Mouse (Mus musculus): ENCODE measurements around the gene Senp2. TPM values are rescaled to one million over a fixed set of nuclear protein-coding genes. Genes with fewer than 3 reads are reported as not detected.

The Senp2 gene
- total and polyA plus RNA-seq, 3 experiments, result 31.7 to 54.7 TPM; not detected in 1

DNA sequence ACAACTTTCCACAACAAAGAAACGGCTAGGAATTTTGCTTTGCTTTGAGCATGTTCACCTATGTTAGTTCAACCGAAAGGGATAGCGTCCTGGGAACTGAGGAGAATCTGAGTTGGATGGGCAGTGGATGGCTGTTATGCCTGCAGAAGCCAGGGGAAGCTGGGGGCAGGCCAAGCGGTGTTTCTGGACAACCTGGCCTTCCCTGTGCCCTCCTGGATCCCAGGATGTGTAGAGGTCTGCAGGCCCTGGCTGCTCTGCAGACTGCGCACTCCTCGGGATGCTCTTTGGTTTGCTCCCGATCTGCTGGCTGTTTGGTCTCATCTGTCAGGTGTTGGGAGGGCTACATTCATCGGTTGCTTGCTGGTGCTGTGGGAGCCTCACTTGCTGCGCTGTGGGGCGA is 51.1 kb downstream of the Senp2 start:
- Histone ChIP-seq H3K36me3 (ENCODE audit: control insufficient read depth in 1 of 2, insufficient read depth in 2 of 2, low read length in 2 of 2) (peaks cover 0 to 7% of the 10 kb centered on the region in 2 experiments; a peak in 1 of 4 replicates), H3K27me3 (ENCODE audit: control insufficient read depth in 1 of 2, insufficient read depth in 2 of 2, low read length in 2 of 2) (no peaks in the 10 kb centered on the region), H3K4me3 (ENCODE audit: control insufficient read depth in 1 of 2, insufficient read depth in 1 of 2, low read depth in 2 of 2, low read length in 2 of 2) (no peak overlapping the region), H3K79me2 (ENCODE audit: control insufficient read depth, insufficient read depth, low read length, poor library complexity) (no peaks in the 10 kb centered on the region), H3K9me3 (replicated peaks; ENCODE audit: insufficient read depth, low read length) (no peaks in the 10 kb centered on the region), H3K4me1 (ENCODE audit: control insufficient read depth in 1 of 2, insufficient read depth in 2 of 2, low read length in 2 of 2) (peaks cover 2 to 10% of the 10 kb centered on the region in 2 experiments; a peak in 3 of 4 replicates), H3K27ac (ENCODE audit: control insufficient read depth, low read depth, low read length) (no peak overlapping the region), H3K9ac (ENCODE audit: control insufficient read depth, low read depth, low read length, poor library complexity, severe bottlenecking) (no peak overlapping the region)
- no peak for DNase-seq (ENCODE audit: low read depth, low spot score)
- TF ChIP-seq TBP (IDR thresholded peaks at IDR 0.05; ENCODE audit: low read depth, low read length) (no peak), POLR2AphosphoS2 (IDR thresholded peaks at IDR 0.05; ENCODE audit: low read length) (no peak), MYC (IDR thresholded peaks at IDR 0.05; ENCODE audit: low read depth, low read length) (no peak), CHD2 (IDR thresholded peaks at IDR 0.05; ENCODE audit: low read length) (no peak), NELFE (IDR thresholded peaks at IDR 0.05; ENCODE audit: low read depth, low read length) (no peak), POLR2AphosphoS5 (IDR thresholded peaks at IDR 0.05; ENCODE audit: borderline replicate concordance, low read depth, low read length) (no peak), E2F4 (IDR thresholded peaks at IDR 0.05; ENCODE audit: borderline replicate concordance, low read depth, low read length) (no peak), CHD1 (IDR thresholded peaks at IDR 0.05; ENCODE audit: low read depth, low read length) (no peak), ZMIZ1 (IDR thresholded peaks at IDR 0.05; ENCODE audit: low read depth, low read length) (no peak), RCOR1 (IDR thresholded peaks at IDR 0.05; ENCODE audit: low read depth, low read length) (no peak), HCFC1 (IDR thresholded peaks at IDR 0.05; ENCODE audit: low read depth, low read length) (no peak), ETS1 (IDR thresholded peaks at IDR 0.05; ENCODE audit: low read depth, low read length) (no peak), USF1 (IDR thresholded peaks at IDR 0.05; ENCODE audit: low read depth, low read length) (no peak)

DNA sequence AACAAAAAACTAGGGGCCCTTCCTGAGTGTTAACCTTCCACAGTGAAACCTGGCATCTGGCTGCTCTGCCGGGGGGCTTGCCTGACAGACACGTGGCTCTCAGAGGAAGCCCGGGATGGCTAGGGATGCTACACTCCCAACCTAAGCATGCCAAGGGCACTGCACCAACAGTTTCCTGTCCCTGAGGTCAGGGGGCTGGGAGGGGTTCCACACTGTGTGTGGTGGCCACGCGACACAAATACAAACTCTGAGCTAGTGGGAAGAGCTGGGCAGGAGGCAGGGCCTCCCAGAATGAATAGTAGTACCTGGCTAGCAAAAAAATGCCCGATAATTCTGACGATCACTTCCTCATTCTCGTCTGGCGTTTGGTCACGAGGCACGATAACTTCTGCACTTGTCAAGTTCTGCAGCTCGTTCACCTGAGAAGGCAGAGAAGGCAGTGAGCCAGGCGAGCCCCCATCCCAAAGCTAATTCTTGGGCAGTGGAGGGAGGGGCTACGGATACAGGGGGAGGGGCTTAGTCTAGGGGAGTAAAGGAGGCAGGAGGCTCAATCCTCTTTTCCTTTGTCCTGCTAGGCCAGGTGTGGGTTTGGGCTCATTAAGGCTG is 52.4 kb downstream of the Senp2 start:
- Histone ChIP-seq H3K27me3 (ENCODE audit: control insufficient read depth in 1 of 2, insufficient read depth in 2 of 2, low read length in 2 of 2) (no peaks in the 10 kb centered on the region), H3K27ac (ENCODE audit: control insufficient read depth, low read depth, low read length) (no peak overlapping the region), H3K36me3 (ENCODE audit: control insufficient read depth in 1 of 2, insufficient read depth in 2 of 2, low read length in 2 of 2) (peaks cover 0 to 7% of the 10 kb centered on the region in 2 experiments; a peak in 1 of 4 replicates), H3K79me2 (ENCODE audit: control insufficient read depth, insufficient read depth, low read length, poor library complexity) (no peaks in the 10 kb centered on the region), H3K9me3 (replicated peaks; ENCODE audit: insufficient read depth, low read length) (no peaks in the 10 kb centered on the region), H3K4me1 (ENCODE audit: control insufficient read depth in 1 of 2, insufficient read depth in 2 of 2, low read length in 2 of 2) (peaks cover 2 to 10% of the 10 kb centered on the region in 2 experiments; a peak in 3 of 4 replicates), H3K4me3 (ENCODE audit: control insufficient read depth in 1 of 2, insufficient read depth in 1 of 2, low read depth in 2 of 2, low read length in 2 of 2) (peak overlapping the region; percentile 21 to 49), H3K9ac (ENCODE audit: control insufficient read depth, low read depth, low read length, poor library complexity, severe bottlenecking) (peak overlapping the region; percentile 39)
- peak; percentile 79 for DNase-seq (ENCODE audit: low read depth, low spot score)
- TF ChIP-seq MEF2A (IDR thresholded peaks at IDR 0.05; ENCODE audit: extremely low read depth, insufficient replicate concordance, low read depth, low read length, poor library complexity, severe bottlenecking) (no peak), MXI1 (IDR thresholded peaks at IDR 0.05; ENCODE audit: low read depth, low read length) (peak; percentile 64), ZNF384 (IDR thresholded peaks at IDR 0.05; ENCODE audit: low read depth, low read length) (peak; percentile 73), RCOR1 (IDR thresholded peaks at IDR 0.05; ENCODE audit: low read depth, low read length) (no peak), ZKSCAN1 (IDR thresholded peaks at IDR 0.05; ENCODE audit: low read depth, low read length) (no peak), CTCF (IDR thresholded peaks at IDR 0.05 in 2 of 3, conservative IDR thresholded peaks at IDR 0.05 in 1 of 3; ENCODE audit: control insufficient read depth in 1 of 3, insufficient read depth in 1 of 3, low read depth in 2 of 3, low read length in 3 of 3, poor library complexity in 1 of 3, severe bottlenecking in 1 of 3) (no peak), SMC3 (IDR thresholded peaks at IDR 0.05; ENCODE audit: low read depth, low read length) (no peak), JUND (IDR thresholded peaks at IDR 0.05; ENCODE audit: low read depth, low read length) (no peak), BHLHE40 (IDR thresholded peaks at IDR 0.05; ENCODE audit: borderline replicate concordance, low read depth, low read length) (no peak; the same call in 1 of the 2 replicates), NELFE (IDR thresholded peaks at IDR 0.05; ENCODE audit: low read depth, low read length) (no peak), TBP (IDR thresholded peaks at IDR 0.05; ENCODE audit: low read depth, low read length) (no peak), UBTF (IDR thresholded peaks at IDR 0.05; ENCODE audit: borderline replicate concordance, insufficient read depth, low read depth, low read length) (no peak), SIN3A (IDR thresholded peaks at IDR 0.05; ENCODE audit: low read length) (no peak; the same call in 1 of the 2 replicates), NRF1 (IDR thresholded peaks at IDR 0.05; ENCODE audit: insufficient read depth, low read depth, low read length, poor library complexity, severe bottlenecking) (no peak), CHD1 (IDR thresholded peaks at IDR 0.05; ENCODE audit: low read depth, low read length) (no peak), MYB (IDR thresholded peaks at IDR 0.05; ENCODE audit: low read depth, low read length) (no peak), ZC3H11A (IDR thresholded peaks at IDR 0.05; ENCODE audit: low read depth, low read length) (no peak), ELF1 (IDR thresholded peaks at IDR 0.05; ENCODE audit: low read depth, low read length) (peak; percentile 53; the same call in 1 of the 2 replicates), POLR2A (IDR thresholded peaks at IDR 0.05; ENCODE audit: control insufficient read depth in 1 of 2, insufficient read depth in 1 of 2, low read depth in 1 of 2, low read length in 2 of 2, poor library complexity in 1 of 2) (no peak), ETS1 (IDR thresholded peaks at IDR 0.05; ENCODE audit: low read depth, low read length) (0 out of 2 replicates have a peak, but pooled peaks have one; percentile 8), POLR2AphosphoS2 (IDR thresholded peaks at IDR 0.05; ENCODE audit: low read length) (no peak), ZMIZ1 (IDR thresholded peaks at IDR 0.05; ENCODE audit: low read depth, low read length) (no peak), USF2 (IDR thresholded peaks at IDR 0.05; ENCODE audit: borderline replicate concordance in 1 of 2, insufficient read depth in 1 of 2, low read depth in 1 of 2, low read length in 2 of 2) (no peak)
